Mouse (Mus musculus) kidney, adult 2 months (tissue): ENCODE data around the gene Gja3.

Experiments
- CTCF ChIP-seq: fragments of 200-500 bp; conservative IDR thresholded peaks from 2 replicates; pipeline ENCODE4 v1.5.1; 2011; ENCODE audit warnings: low read depth, mild to moderate bottlenecking, control low read depth, low read length, moderate library complexity, mixed read lengths; ENCODE audit not compliant: insufficient read depth, insufficient read length
- POLR2A ChIP-seq: fragments of 200-500 bp; IDR thresholded peaks from one replicate; pipeline ENCODE4 v1.6.1; 2011; ENCODE audit warnings: low read depth, low read length, control low read depth

DNA sequence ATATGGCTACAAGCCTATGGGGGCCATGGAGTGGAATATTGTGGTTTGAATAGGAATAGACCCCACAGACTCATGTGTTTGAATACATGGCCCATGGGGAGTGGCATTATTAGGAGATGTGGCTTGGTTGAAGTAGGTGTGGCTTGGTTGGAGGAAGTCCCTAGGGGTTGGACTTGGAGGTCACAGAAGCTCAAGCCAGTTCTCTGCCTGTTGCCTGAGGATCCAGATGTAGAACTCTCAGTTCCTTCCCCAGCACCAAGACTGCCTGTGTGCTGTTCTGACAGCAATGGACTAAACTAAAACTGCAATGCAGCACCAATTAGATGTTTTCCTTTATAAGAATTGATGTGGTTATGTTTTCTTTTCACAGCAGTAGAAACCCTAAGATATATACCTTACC lies 8.2 kb upstream of the Gja3 start:
- TF ChIP-seq CTCF (no peak), POLR2A (no peak)
